Mouse (Mus musculus) ES-Bruce4 (cell line): ENCODE measurements around the gene Acox2. TPM values are rescaled to one million over a fixed set of nuclear protein-coding genes. Genes with fewer than 3 reads are reported as not detected.

Experiments used
- H3K27ac ChIP-seq: 2 replicates; pipeline ENCODE4 v1.5.1; 2012; ENCODE audit warnings: low read length, inconsistent platforms; ENCODE audit not compliant: insufficient read depth
- H3K27me3 ChIP-seq: 2 replicates; pipeline ENCODE4 v1.6.1; 2012; ENCODE audit warnings: mild to moderate bottlenecking, low read length, inconsistent platforms; ENCODE audit not compliant: control insufficient read depth, poor library complexity, insufficient read depth, severe bottlenecking
- H3K36me3 ChIP-seq: 2 replicates; pipeline ENCODE4 v1.6.1; 2012; ENCODE audit warnings: inconsistent platforms, mild to moderate bottlenecking, low read length, moderate library complexity; ENCODE audit not compliant: control insufficient read depth, poor library complexity, insufficient read depth, severe bottlenecking
- H3K4me1 ChIP-seq: one replicate; pipeline ENCODE4 v1.8.1; 2011; ENCODE audit warnings: low read length; ENCODE audit not compliant: control insufficient read depth, insufficient read depth
- H3K4me3 ChIP-seq: 2 replicates; pipeline ENCODE4 v1.5.1; 2011; ENCODE audit warnings: low read depth, mild to moderate bottlenecking, low read length
- H3K9ac ChIP-seq: 2 replicates; pipeline ENCODE4 v1.6.1; 2012; ENCODE audit warnings: low read depth, mild to moderate bottlenecking, inconsistent platforms; ENCODE audit not compliant: poor library complexity, severe bottlenecking
- H3K9me3 ChIP-seq: replicated peaks from 2 replicates; pipeline ENCODE4 v1.6.1; 2012; ENCODE audit warnings: mild to moderate bottlenecking, low read length, inconsistent platforms; ENCODE audit not compliant: control insufficient read depth, poor library complexity, insufficient read depth, severe bottlenecking
- CTCF ChIP-seq: IDR thresholded peaks from one replicate; pipeline ENCODE4 v1.8.1; 2011; ENCODE audit warnings: low read depth, low read length
- EP300 ChIP-seq: IDR thresholded peaks from 2 replicates; pipeline ENCODE4 v1.6.1; 2011; ENCODE audit warnings: low read depth, low read length; ENCODE audit not compliant: insufficient read depth
- POLR2A ChIP-seq: IDR thresholded peaks from one replicate; pipeline ENCODE4 v1.8.1; 2011; ENCODE audit warnings: low read length; ENCODE audit not compliant: insufficient read depth
- polyA plus RNA-seq: library from polyadenylated mRNA; stranded (reverse); fragments of >200 nt; gene quantifications from 2 replicates; pipeline ENCODE4 v1.2.4, GENCODE M21; 2011; ENCODE audit warnings: low read depth; ENCODE audit not compliant: missing spikeins, insufficient read depth, insufficient read length

Acox2 gene
- polyA plus RNA-seq, 1 experiment = not detected

GRCm38 (mm10) chr14:8244211-8244611 is 14.9 kb downstream of the Acox2 start:
- TF ChIP-seq EP300 (no peak), POLR2A (no peak), CTCF (no peak)

GRCm38 (mm10) chr14:8243136-8243888 is 15.8 kb downstream of the Acox2 start:
- Histone ChIP-seq H3K27me3 (no peaks in the 10 kb centered on the region), H3K4me1 (no peaks in the 10 kb centered on the region), H3K9ac (no peak overlapping the region), H3K9me3 (no peaks in the 10 kb centered on the region), H3K4me3 (no peak overlapping the region), H3K27ac (no peak overlapping the region), H3K36me3 (no peaks in the 10 kb centered on the region)
- no peak for TF ChIP-seq CTCF
- no peak for TF ChIP-seq POLR2A
- no peak for TF ChIP-seq EP300

More at GRCm38 (mm10) chr14:8244211-8244611, 14.9 kb downstream of the Acox2 start:
- Histone ChIP-seq H3K27me3 (no peaks in the 10 kb centered on the region), H3K36me3 (no peaks in the 10 kb centered on the region), H3K9me3 (no peaks in the 10 kb centered on the region), H3K4me1 (no peaks in the 10 kb centered on the region), H3K9ac (no peak overlapping the region), H3K4me3 (no peak overlapping the region), H3K27ac (no peak overlapping the region)

DNA sequence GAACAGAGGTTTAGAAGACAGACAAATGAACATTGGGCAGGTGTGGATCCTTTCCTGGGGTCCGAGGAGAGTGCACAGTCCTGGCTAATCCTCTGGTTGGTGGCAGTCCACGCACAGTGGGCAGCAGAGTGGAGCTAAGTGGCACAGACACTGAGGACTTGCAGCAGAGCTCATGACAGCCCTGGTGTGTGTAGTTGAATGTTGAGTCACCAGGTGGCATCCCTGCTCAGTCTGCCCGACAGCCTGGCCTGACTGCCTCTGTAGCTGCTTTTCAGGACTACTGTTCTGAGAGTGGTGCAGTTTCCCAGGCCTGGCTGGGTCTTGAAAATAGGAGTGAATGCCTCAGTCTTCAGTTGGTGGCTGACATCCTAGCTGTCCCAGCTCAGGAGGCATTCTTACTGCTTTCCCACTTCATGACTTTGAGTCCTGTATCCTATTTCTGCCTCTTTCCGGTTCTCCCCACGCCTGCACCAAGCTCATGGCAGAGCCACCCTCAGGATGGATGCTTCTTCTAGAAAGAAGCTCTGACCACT is 16.7 kb downstream of the Acox2 start:
- no peaks in the 10 kb centered on the region for H3K36me3 ChIP-seq
- no peak overlapping the region for H3K27ac ChIP-seq
- H3K4me1 ChIP-seq = no peaks in the 10 kb centered on the region
- no peak overlapping the region for H3K4me3 ChIP-seq
- peak; percentile 57 for TF ChIP-seq CTCF
- TF ChIP-seq POLR2A = no peak
- 0 out of 2 replicates have a peak, but pooled peaks have one; percentile 6 for TF ChIP-seq EP300
- no peaks in the 10 kb centered on the region for H3K27me3 ChIP-seq
- no peaks in the 10 kb centered on the region for H3K9me3 ChIP-seq
- no peak overlapping the region for H3K9ac ChIP-seq

- no peaks in the 10 kb centered on the region for H3K4me1 ChIP-seq
- no peaks in the 10 kb centered on the region for H3K36me3 ChIP-seq
- TF ChIP-seq CTCF (no peak), EP300 (no peak), POLR2A (no peak)
Measured at GRCm38 (mm10) chr14:8241816-8242215, 17.3 kb downstream of the Acox2 start.

GRCm38 (mm10) chr14:8233252-8233651 is 25.9 kb downstream of the Acox2 start:
- H3K9me3 ChIP-seq = no peaks in the 10 kb centered on the region
- no peaks in the 10 kb centered on the region for H3K36me3 ChIP-seq
- no peaks in the 10 kb centered on the region for H3K27me3 ChIP-seq
- no peak overlapping the region for H3K4me3 ChIP-seq
- no peaks in the 10 kb centered on the region for H3K4me1 ChIP-seq
- no peak overlapping the region for H3K9ac ChIP-seq
- no peak overlapping the region for H3K27ac ChIP-seq
- TF ChIP-seq EP300 (no peak), CTCF (no peak), POLR2A (no peak)

More at GRCm38 (mm10) chr14:8241816-8242215, 17.3 kb downstream of the Acox2 start:
- Histone ChIP-seq H3K27ac (no peak overlapping the region), H3K27me3 (no peaks in the 10 kb centered on the region), H3K9ac (no peak overlapping the region), H3K4me3 (no peak overlapping the region), H3K9me3 (no peaks in the 10 kb centered on the region)
